Mouse (Mus musculus): Measurements from ENCODE around the gene Lrfn1.
"Not testable (repeated sequence)": the region's sequence is repeated elsewhere in the genome, so short reads cannot be mapped to it uniquely, and the experiment has no call there.

GRCm38 (mm10) chr7:28509121-28509520 lies 57.3 kb downstream of the Lrfn1 start:
- not testable (repeated sequence) for TF ChIP-seq CTCF, EP300 (IDR thresholded peaks at IDR 0.05)
